Mouse (Mus musculus): Measurements from ENCODE around the gene Hnrnpf. TPM values are rescaled to one million over a fixed set of nuclear protein-coding genes. Genes with fewer than 3 reads are reported as not detected.

The Hnrnpf gene
- polyA plus RNA-seq, 1 experiment, result 328 TPM

- DNase-seq (ENCODE audit: low spot score), result no peak
These were observed 8.6 kb upstream of the Hnrnpf start for GRCm38 (mm10) chr6:117891369-117892160.

GRCm38 (mm10) chr6:117892386-117892785 is 7.7 kb upstream of the Hnrnpf start:
- no peak for DNase-seq (ENCODE audit: low spot score)

GRCm38 (mm10) chr6:117893435-117893834 is 6.7 kb upstream of the Hnrnpf start:
- no peak for DNase-seq (ENCODE audit: low spot score)

- no peak for DNase-seq (ENCODE audit: low spot score)
These were observed 2.3 kb upstream of the Hnrnpf start for GRCm38 (mm10) chr6:117897800-117898199.

GRCm38 (mm10) chr6:117901510-117902402 is 1.6 kb downstream of the Hnrnpf start:
- DNase-seq (ENCODE audit: low spot score), result no peak

GRCm38 (mm10) chr6:117902556-117902955 is 2.4 kb downstream of the Hnrnpf start:
- DNase-seq (ENCODE audit: low spot score), result no peak

- DNase-seq (ENCODE audit: low spot score), result no peak
These were observed 3.7 kb downstream of the Hnrnpf start for GRCm38 (mm10) chr6:117903836-117904235.

- no peak for DNase-seq (ENCODE audit: low spot score)
These were observed 5.3 kb downstream of the Hnrnpf start for GRCm38 (mm10) chr6:117905260-117905930.

GRCm38 (mm10) chr6:117906015-117906531 is 5.9 kb downstream of the Hnrnpf start:
- no peak for DNase-seq (ENCODE audit: low spot score)

- peak; percentile 96 for DNase-seq (ENCODE audit: low spot score)
These were observed 6.6 kb downstream of the Hnrnpf start for GRCm38 (mm10) chr6:117906590-117907271.

- peak; percentile 78 for DNase-seq (ENCODE audit: low spot score)
These were observed 7.3 kb downstream of the Hnrnpf start for GRCm38 (mm10) chr6:117907301-117907978.

- no peak for DNase-seq (ENCODE audit: low spot score)
These were observed 7.8 kb downstream of the Hnrnpf start for GRCm38 (mm10) chr6:117907979-117908355.

- no peak for DNase-seq (ENCODE audit: low spot score)
These were observed 8.3 kb downstream of the Hnrnpf start for GRCm38 (mm10) chr6:117908424-117908900.

GRCm38 (mm10) chr6:117910120-117910661 is 10.1 kb downstream of the Hnrnpf start:
- DNase-seq (ENCODE audit: low spot score), result no peak

GRCm38 (mm10) chr6:117914541-117914940 is 14.4 kb downstream of the Hnrnpf start:
- DNase-seq (ENCODE audit: low spot score), result no peak

GRCm38 (mm10) chr6:117916205-117916736 is 16.1 kb downstream of the Hnrnpf start:
- no peak for DNase-seq (ENCODE audit: low spot score)

- DNase-seq (ENCODE audit: low spot score), result peak; percentile 84
These were observed 16.8 kb downstream of the Hnrnpf start for GRCm38 (mm10) chr6:117916737-117917426.

- peak; percentile 47 for DNase-seq (ENCODE audit: low spot score)
These were observed 17.5 kb downstream of the Hnrnpf start for GRCm38 (mm10) chr6:117917576-117917975.

GRCm38 (mm10) chr6:117918043-117918442 is 17.9 kb downstream of the Hnrnpf start:
- no peak for DNase-seq (ENCODE audit: low spot score)
